Mouse (Mus musculus): ENCODE measurements around the gene Grm4. TPM values are rescaled to one million over a fixed set of nuclear protein-coding genes. Genes with fewer than 3 reads are reported as not detected.

The Grm4 gene
- polyA plus RNA-seq, 1 experiment from 2014 or later: 0.01 TPM

GRCm38 (mm10) chr17:27422371-27422725, 98.9 kb downstream of the Grm4 start:
- no peak for TF ChIP-seq CTCF (IDR thresholded peaks at IDR 0.05)
- DNase-seq (ENCODE audit: low read depth, low spot score) (no peak), ATAC-seq (no peak)
- peaks cover 25% of the 10 kb centered on the region for H3K27me3 ChIP-seq
- ChIA-PET CTCF (no interaction called here), POLR2A (no interaction called here)
- in situ Hi-C loops (cut with MboI; ENCODE audit: low pct_unique_long_range_greater_than_20kb): no loop called here

GRCm38 (mm10) chr17:27421837-27422236, 99.4 kb downstream of the Grm4 start:
- CTCF ChIA-PET: no interaction called here
- H3K27me3 ChIP-seq: peaks cover 26% of the 10 kb centered on the region
- no peak for ATAC-seq
- in situ Hi-C loops (cut with MboI; ENCODE audit: low pct_unique_long_range_greater_than_20kb): no loop called here
- no peak for TF ChIP-seq CTCF (IDR thresholded peaks at IDR 0.05)
- POLR2A ChIA-PET: no interaction called here
- DNase-seq (ENCODE audit: low read depth, low spot score): no peak

GRCm38 (mm10) chr17:27409006-27409405, 112.2 kb downstream of the Grm4 start:
- DNase-seq (ENCODE audit: low read depth, low spot score): no peak
- ChIA-PET POLR2A (no interaction called here), CTCF (no interaction called here)
- in situ Hi-C loops (cut with MboI; ENCODE audit: low pct_unique_long_range_greater_than_20kb): no loop called here
- peaks cover 22% of the 10 kb centered on the region for H3K27me3 ChIP-seq
- no peak for ATAC-seq
- TF ChIP-seq CTCF (IDR thresholded peaks at IDR 0.05): no peak

- in situ Hi-C loops (cut with MboI; ENCODE audit: low pct_unique_long_range_greater_than_20kb): no loop called here
- TF ChIP-seq CTCF (IDR thresholded peaks at IDR 0.05): no peak
- peaks cover 21% of the 10 kb centered on the region for H3K27me3 ChIP-seq
- no peak for DNase-seq (ENCODE audit: low read depth, low spot score)
- ChIA-PET POLR2A (no interaction called here), CTCF (no interaction called here)
- ATAC-seq: no peak
Measured at GRCm38 (mm10) chr17:27408531-27408930, 112.7 kb downstream of the Grm4 start.

GRCm38 (mm10) chr17:27406956-27407355, 114.2 kb downstream of the Grm4 start:
- no peak for ATAC-seq
- POLR2A ChIA-PET: no interaction called here

GRCm38 (mm10) chr17:27405376-27406024, 115.7 kb downstream of the Grm4 start:
- ChIA-PET CTCF (no interaction called here), POLR2A (interaction anchor here (0.6 kb wide), 1 partner anchor 63 kb away, joined by 3 read pairs; no protein-coding TSS in a partner anchor)
- DNase-seq (ENCODE audit: low read depth, low spot score) (no peak), ATAC-seq (no peak)
- H3K27me3 ChIP-seq: peaks cover 20% of the 10 kb centered on the region
- in situ Hi-C loops (cut with MboI; ENCODE audit: low pct_unique_long_range_greater_than_20kb): no loop called here
- no peak for TF ChIP-seq CTCF (IDR thresholded peaks at IDR 0.05)

More at GRCm38 (mm10) chr17:27406956-27407355, 114.2 kb downstream of the Grm4 start:
- in situ Hi-C loops (cut with MboI; ENCODE audit: low pct_unique_long_range_greater_than_20kb): no loop called here
- H3K27me3 ChIP-seq: peaks cover 21% of the 10 kb centered on the region
- TF ChIP-seq CTCF (IDR thresholded peaks at IDR 0.05): no peak
- CTCF ChIA-PET: no interaction called here
- no peak for DNase-seq (ENCODE audit: low read depth, low spot score)

GRCm38 (mm10) chr17:27401200-27401599, 120.0 kb downstream of the Grm4 start:
- DNase-seq (ENCODE audit: low read depth, low spot score): no peak
- ATAC-seq: no peak
- TF ChIP-seq CTCF (IDR thresholded peaks at IDR 0.05): no peak
- CTCF ChIA-PET: no interaction called here
- POLR2A ChIA-PET: no interaction called here
- H3K27me3 ChIP-seq: peaks cover 12% of the 10 kb centered on the region
- in situ Hi-C loops (cut with MboI; ENCODE audit: low pct_unique_long_range_greater_than_20kb): no loop called here

- ChIA-PET CTCF (no interaction called here), POLR2A (no interaction called here)
- TF ChIP-seq CTCF (IDR thresholded peaks at IDR 0.05): no peak
- in situ Hi-C loops (cut with MboI; ENCODE audit: low pct_unique_long_range_greater_than_20kb): no loop called here
- DNase-seq (ENCODE audit: low read depth, low spot score): no peak
- ATAC-seq: no peak
- peaks cover 12% of the 10 kb centered on the region for H3K27me3 ChIP-seq
Measured at GRCm38 (mm10) chr17:27393931-27394330, 127.3 kb downstream of the Grm4 start.

- ChIA-PET POLR2A (no interaction called here), CTCF (no interaction called here)
- DNase-seq (ENCODE audit: low read depth, low spot score): no peak
- TF ChIP-seq CTCF (IDR thresholded peaks at IDR 0.05): no peak
- no peak for ATAC-seq
- H3K27me3 ChIP-seq: peaks cover 12% of the 10 kb centered on the region
- in situ Hi-C loops (cut with MboI; ENCODE audit: low pct_unique_long_range_greater_than_20kb): no loop called here
Measured at GRCm38 (mm10) chr17:27393432-27393831, 127.8 kb downstream of the Grm4 start.

GRCm38 (mm10) chr17:27392918-27393317, 128.3 kb downstream of the Grm4 start:
- H3K27me3 ChIP-seq: peaks cover 12% of the 10 kb centered on the region

GRCm38 (mm10) chr17:27390019-27390418, 131.2 kb downstream of the Grm4 start:
- peaks cover 11% of the 10 kb centered on the region for H3K27me3 ChIP-seq
- CTCF ChIA-PET: interaction anchor here (1.1 kb wide), 1 partner anchor 81 kb away, joined by 3 read pairs; no protein-coding TSS in a partner anchor
- DNase-seq (ENCODE audit: low read depth, low spot score) (no peak), ATAC-seq (no peak)
- in situ Hi-C loops (cut with MboI; ENCODE audit: low pct_unique_long_range_greater_than_20kb): no loop called here
- TF ChIP-seq CTCF (IDR thresholded peaks at IDR 0.05): no peak
- POLR2A ChIA-PET: interaction anchor here (0.6 kb wide), 1 partner anchor 62 kb away, joined by 3 read pairs; no protein-coding TSS in a partner anchor

More at GRCm38 (mm10) chr17:27392918-27393317, 128.3 kb downstream of the Grm4 start:
- ATAC-seq (no peak), DNase-seq (ENCODE audit: low read depth, low spot score) (no peak)
- in situ Hi-C loops (cut with MboI; ENCODE audit: low pct_unique_long_range_greater_than_20kb): no loop called here
- POLR2A ChIA-PET: no interaction called here
- CTCF ChIA-PET: no interaction called here
- no peak for TF ChIP-seq CTCF (IDR thresholded peaks at IDR 0.05)
